Mouse (Mus musculus): Measurements from ENCODE around the gene Casc3. TPM values are rescaled to one million over a fixed set of nuclear protein-coding genes. Genes with fewer than 3 reads are reported as not detected.
A peak's percentile ranks its signal among the peaks of the same experiment; 100 is the strongest.

The Casc3 gene
- polyA plus RNA-seq, 1 experiment from 2014 or later, result 34.8 TPM

DNA sequence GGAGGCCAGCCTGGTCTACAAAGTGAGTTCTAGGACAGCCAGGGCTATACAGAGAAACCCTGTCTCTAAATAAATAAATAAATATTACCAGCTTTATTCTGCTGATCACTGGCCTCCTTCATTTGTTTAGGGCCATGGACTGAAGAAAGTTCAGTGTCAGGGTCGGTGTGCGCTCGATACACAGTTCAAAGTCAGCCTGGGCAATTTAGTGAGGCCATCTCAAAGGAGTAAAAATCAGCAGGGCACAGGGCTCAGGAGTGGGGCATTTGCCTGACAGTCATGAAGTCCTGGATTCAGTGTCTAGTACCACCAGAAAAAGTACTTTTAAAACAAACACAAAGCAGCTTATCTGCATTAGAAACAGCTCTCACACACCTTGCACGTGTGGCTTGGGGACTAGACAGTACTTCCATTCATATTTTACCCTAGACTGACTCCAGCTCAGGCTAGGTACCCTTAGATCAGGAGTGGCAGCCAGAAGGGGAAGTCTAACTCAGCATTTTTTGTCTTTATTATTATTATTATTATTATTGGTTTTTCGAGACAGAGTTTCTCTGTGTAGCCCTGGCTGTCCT lies 14.0 kb upstream of the Casc3 start:
- H3K36me3 ChIP-seq (ENCODE audit: control insufficient read depth, insufficient read depth, low read length), result no peaks in the 10 kb centered on the region
- H3K9ac ChIP-seq (ENCODE audit: low read depth, low read length), result no peak overlapping the region
- ATAC-seq (replicated peaks; ENCODE audit: low FRiP score), result no peak
- DNase-seq (ENCODE audit: low spot score), result no peak
- no peaks in the 10 kb centered on the region for H3K9me3 ChIP-seq (ENCODE audit: control insufficient read depth, low read length)
- no peak overlapping the region for H3K4me2 ChIP-seq
- no peak overlapping the region for H3K27ac ChIP-seq (ENCODE audit: low read depth, low read length)
- H3K4me3 ChIP-seq (ENCODE audit: low read depth, low read length), result no peak overlapping the region
- H3K4me1 ChIP-seq (replicated peaks; ENCODE audit: control insufficient read depth, insufficient read depth, low read length), result peaks cover 41% of the 10 kb centered on the region
- no peaks in the 10 kb centered on the region for H3K27me3 ChIP-seq (replicated peaks; ENCODE audit: control insufficient read depth, insufficient read depth, low read length)
- WGBS, result 83% methylated on average over 5 of the region's 5 CpGs

- 81% methylated on average over 1 of the region's 1 CpGs for WGBS
- 0 out of 2 replicates have a peak overlapping the region, but pooled peaks have one; percentile 22 for H3K9ac ChIP-seq (ENCODE audit: low read depth, low read length)
- H3K27me3 ChIP-seq (replicated peaks; ENCODE audit: control insufficient read depth, insufficient read depth, low read length), result no peaks in the 10 kb centered on the region
- DNase-seq (ENCODE audit: low spot score) (no peak), ATAC-seq (replicated peaks; ENCODE audit: low FRiP score) (no peak)
- H3K36me3 ChIP-seq (ENCODE audit: control insufficient read depth, insufficient read depth, low read length), result no peaks in the 10 kb centered on the region
- H3K4me2 ChIP-seq, result no peak overlapping the region
- peaks cover 33% of the 10 kb centered on the region for H3K4me1 ChIP-seq (replicated peaks; ENCODE audit: control insufficient read depth, insufficient read depth, low read length)
- H3K27ac ChIP-seq (ENCODE audit: low read depth, low read length), result no peak overlapping the region
- no peak overlapping the region for H3K4me3 ChIP-seq (ENCODE audit: low read depth, low read length)
- no peaks in the 10 kb centered on the region for H3K9me3 ChIP-seq (ENCODE audit: control insufficient read depth, low read length)
Observed at GRCm38 (mm10) chr11:98791448-98791847, 13.3 kb upstream of the Casc3 start.

- Histone ChIP-seq H3K27ac (ENCODE audit: low read depth, low read length) (peak overlapping the region; percentile 4; the same call in 1 of the 2 replicates), H3K36me3 (ENCODE audit: control insufficient read depth, insufficient read depth, low read length) (no peaks in the 10 kb centered on the region), H3K4me2 (no peak overlapping the region), H3K4me1 (replicated peaks; ENCODE audit: control insufficient read depth, insufficient read depth, low read length) (peaks cover 34% of the 10 kb centered on the region), H3K4me3 (ENCODE audit: low read depth, low read length) (no peak overlapping the region), H3K27me3 (replicated peaks; ENCODE audit: control insufficient read depth, insufficient read depth, low read length) (no peaks in the 10 kb centered on the region), H3K9me3 (ENCODE audit: control insufficient read depth, low read length) (no peaks in the 10 kb centered on the region), H3K9ac (ENCODE audit: low read depth, low read length) (no peak overlapping the region)
- 20% methylated on average over 4 of the region's 4 CpGs for WGBS
- no peak for DNase-seq (ENCODE audit: low spot score)
- no peak for ATAC-seq (replicated peaks; ENCODE audit: low FRiP score)
Observed at GRCm38 (mm10) chr11:98792081-98792480, 12.6 kb upstream of the Casc3 start.

GRCm38 (mm10) chr11:98794469-98795014 lies 10.2 kb upstream of the Casc3 start:
- Histone ChIP-seq H3K36me3 (ENCODE audit: control insufficient read depth, insufficient read depth, low read length) (peaks cover 18% of the 10 kb centered on the region), H3K4me2 (peak overlapping the region; percentile 84), H3K4me3 (ENCODE audit: low read depth, low read length) (peak overlapping the region; percentile 100), H3K27ac (ENCODE audit: low read depth, low read length) (peak overlapping the region; percentile 100), H3K4me1 (replicated peaks; ENCODE audit: control insufficient read depth, insufficient read depth, low read length) (peaks cover 46% of the 10 kb centered on the region), H3K9ac (ENCODE audit: low read depth, low read length) (peak overlapping the region; percentile 100), H3K9me3 (ENCODE audit: control insufficient read depth, low read length) (no peaks in the 10 kb centered on the region), H3K27me3 (replicated peaks; ENCODE audit: control insufficient read depth, insufficient read depth, low read length) (no peaks in the 10 kb centered on the region)
- under 1% methylated on average over 28 of the region's 30 CpGs for WGBS
- no peak for DNase-seq (ENCODE audit: low spot score)
- ATAC-seq (replicated peaks; ENCODE audit: low FRiP score), result peak; percentile 70

DNA sequence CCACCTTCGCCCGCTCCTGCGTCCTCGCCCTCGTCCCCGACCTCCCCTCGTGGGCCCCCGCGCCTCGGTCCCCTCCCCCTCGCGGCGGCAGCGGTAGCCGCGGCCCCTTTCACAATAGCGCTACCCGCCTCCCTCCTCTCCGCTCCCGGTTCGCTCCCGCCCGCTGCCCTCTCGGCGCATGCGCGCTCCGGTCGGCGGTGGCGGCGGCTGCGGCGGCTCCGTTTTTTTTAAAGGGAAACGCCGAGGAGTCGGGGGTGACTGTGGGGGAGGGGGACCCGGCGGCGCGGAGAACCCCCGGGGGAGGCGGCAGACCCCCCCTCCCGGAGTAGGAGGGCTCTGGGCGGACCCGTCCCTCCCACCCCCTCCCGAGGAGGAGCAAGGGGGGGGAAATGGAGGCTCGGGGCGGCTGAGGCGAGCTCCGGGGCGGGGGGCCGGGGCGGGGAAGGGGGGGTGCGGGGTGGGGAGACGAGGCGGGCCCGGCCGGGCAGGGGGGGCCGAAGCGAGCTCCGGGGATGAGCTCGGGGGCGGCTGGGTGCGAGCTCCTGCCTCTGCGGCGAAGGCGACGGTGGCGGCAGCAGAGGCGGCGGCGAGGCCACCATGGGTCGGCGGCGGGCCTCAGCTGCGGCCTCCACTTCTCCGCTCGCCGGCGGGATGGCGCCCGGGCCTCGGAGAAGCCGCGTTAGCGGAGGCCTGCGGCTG lies 9.5 kb upstream of the Casc3 start, which contains the start of gene Msl1:
TSS of gene Msl1 (plus strand) at position 502 of the 699 bp plus-strand sequence.
- Histone ChIP-seq H3K27ac (ENCODE audit: low read depth, low read length) (peak within 1 kb of the TSS; percentile 100), H3K9ac (ENCODE audit: low read depth, low read length) (peak within 1 kb of the TSS; percentile 100), H3K4me3 (ENCODE audit: low read depth, low read length) (peak within 1 kb of the TSS; percentile 100), H3K36me3 (ENCODE audit: control insufficient read depth, insufficient read depth, low read length) (peaks cover 18% of the 10 kb centered on the region), H3K4me1 (replicated peaks; ENCODE audit: control insufficient read depth, insufficient read depth, low read length) (peaks cover 41% of the 10 kb centered on the region), H3K4me2 (peak within 1 kb of the TSS; percentile 84), H3K9me3 (ENCODE audit: control insufficient read depth, low read length) (no peaks in the 10 kb centered on the region), H3K27me3 (replicated peaks; ENCODE audit: control insufficient read depth, insufficient read depth, low read length) (no peaks in the 10 kb centered on the region)
- WGBS, result under 1% methylated on average over 73 of the region's 89 CpGs
- peak; percentile 75 for ATAC-seq (replicated peaks; ENCODE audit: low FRiP score)
- peak; percentile 92 for DNase-seq (ENCODE audit: low spot score)

GRCm38 (mm10) chr11:98795714-98796514 lies 8.8 kb upstream of the Casc3 start:
- H3K27ac ChIP-seq (ENCODE audit: low read depth, low read length), result peak overlapping the region; percentile 100
- peak overlapping the region; percentile 84 for H3K4me2 ChIP-seq
- under 1% methylated on average over 66 of the region's 74 CpGs for WGBS
- peak overlapping the region; percentile 100 for H3K4me3 ChIP-seq (ENCODE audit: low read depth, low read length)
- no peaks in the 10 kb centered on the region for H3K9me3 ChIP-seq (ENCODE audit: control insufficient read depth, low read length)
- no peaks in the 10 kb centered on the region for H3K27me3 ChIP-seq (replicated peaks; ENCODE audit: control insufficient read depth, insufficient read depth, low read length)
- peaks cover 41% of the 10 kb centered on the region for H3K4me1 ChIP-seq (replicated peaks; ENCODE audit: control insufficient read depth, insufficient read depth, low read length)
- peak; percentile 75 for DNase-seq (ENCODE audit: low spot score)
- peaks cover 25% of the 10 kb centered on the region for H3K36me3 ChIP-seq (ENCODE audit: control insufficient read depth, insufficient read depth, low read length)
- peak; percentile 44 for ATAC-seq (replicated peaks; ENCODE audit: low FRiP score)
- H3K9ac ChIP-seq (ENCODE audit: low read depth, low read length), result peak overlapping the region; percentile 100

- peak overlapping the region; percentile 84 for H3K4me2 ChIP-seq
- H3K9ac ChIP-seq (ENCODE audit: low read depth, low read length), result peak overlapping the region; percentile 100
- no peaks in the 10 kb centered on the region for H3K27me3 ChIP-seq (replicated peaks; ENCODE audit: control insufficient read depth, insufficient read depth, low read length)
- H3K27ac ChIP-seq (ENCODE audit: low read depth, low read length), result peak overlapping the region; percentile 100
- H3K36me3 ChIP-seq (ENCODE audit: control insufficient read depth, insufficient read depth, low read length), result peaks cover 32% of the 10 kb centered on the region
- peaks cover 37% of the 10 kb centered on the region for H3K4me1 ChIP-seq (replicated peaks; ENCODE audit: control insufficient read depth, insufficient read depth, low read length)
- ATAC-seq (replicated peaks; ENCODE audit: low FRiP score), result peak; percentile 27
- peak overlapping the region; percentile 100 for H3K4me3 ChIP-seq (ENCODE audit: low read depth, low read length)
- H3K9me3 ChIP-seq (ENCODE audit: control insufficient read depth, low read length), result no peaks in the 10 kb centered on the region
- WGBS, result 5% methylated on average over 23 of the region's 23 CpGs
- peak; percentile 82 for DNase-seq (ENCODE audit: low spot score)
Observed at GRCm38 (mm10) chr11:98796515-98797216, 8.0 kb upstream of the Casc3 start.

GRCm38 (mm10) chr11:98797306-98797705 lies 7.4 kb upstream of the Casc3 start:
- WGBS, result 16% methylated on average over 5 of the region's 5 CpGs
- DNase-seq (ENCODE audit: low spot score) (no peak), ATAC-seq (replicated peaks; ENCODE audit: low FRiP score) (no peak)
- Histone ChIP-seq H3K9me3 (ENCODE audit: control insufficient read depth, low read length) (no peaks in the 10 kb centered on the region), H3K4me2 (peak overlapping the region; percentile 84), H3K27me3 (replicated peaks; ENCODE audit: control insufficient read depth, insufficient read depth, low read length) (no peaks in the 10 kb centered on the region), H3K27ac (ENCODE audit: low read depth, low read length) (0 out of 2 replicates have a peak overlapping the region, but pooled peaks have one; percentile 30), H3K36me3 (ENCODE audit: control insufficient read depth, insufficient read depth, low read length) (peaks cover 38% of the 10 kb centered on the region), H3K9ac (ENCODE audit: low read depth, low read length) (peak overlapping the region; percentile 100), H3K4me3 (ENCODE audit: low read depth, low read length) (peak overlapping the region; percentile 100), H3K4me1 (replicated peaks; ENCODE audit: control insufficient read depth, insufficient read depth, low read length) (peaks cover 32% of the 10 kb centered on the region)

All from liver, embryonic 11.5 days (tissue).